Mouse (Mus musculus): ENCODE data around the gene Ptprj.

DNA sequence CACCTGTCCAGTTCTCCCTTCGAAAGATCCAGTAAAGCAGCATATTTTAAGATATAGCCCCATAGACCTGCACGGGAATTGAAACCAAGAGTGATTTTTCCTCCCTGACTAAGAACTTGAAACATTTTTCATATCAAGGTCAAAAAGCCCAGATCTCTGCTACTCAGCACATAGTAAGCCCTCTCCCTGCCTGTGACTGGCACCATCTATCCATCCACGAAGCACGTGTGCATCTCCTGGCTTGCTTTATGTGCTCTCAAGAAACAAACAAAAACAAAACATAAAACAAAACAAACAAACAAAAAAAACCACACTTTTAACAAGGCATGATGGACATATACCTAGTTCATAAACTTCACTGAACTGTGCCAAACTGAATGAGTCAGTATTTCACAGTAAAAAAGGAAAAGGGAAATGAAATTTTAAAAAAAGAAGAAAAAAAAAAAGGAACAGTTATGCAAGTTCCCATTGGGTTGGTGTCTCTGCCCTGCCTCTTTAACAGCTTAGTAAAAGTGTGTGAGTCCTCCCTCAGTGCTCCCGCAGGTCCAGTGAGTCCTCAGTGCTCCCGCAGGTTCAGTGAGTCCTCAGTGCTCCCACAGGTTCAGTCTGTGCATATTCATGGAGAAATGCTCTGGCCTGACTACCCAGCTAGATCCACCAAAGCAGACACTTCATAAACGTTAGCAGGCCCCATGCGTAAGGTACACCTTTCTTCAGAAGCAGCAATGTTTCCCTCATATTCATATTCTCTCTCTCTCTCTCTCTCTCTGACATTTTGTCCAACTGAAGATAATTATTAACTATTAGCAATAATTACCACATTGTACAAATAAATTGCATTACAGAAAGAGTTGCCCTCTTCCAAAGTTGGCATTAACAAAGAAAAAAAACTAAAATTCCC lies 91.5 kb downstream of the Ptprj start:
- TF ChIP-seq CTCF (IDR thresholded peaks at IDR 0.05; ENCODE audit: low read depth, low read length) (no peak), POLR2A (IDR thresholded peaks at IDR 0.05; ENCODE audit: extremely low read depth, insufficient read depth, low read length) (no peak)
